Mouse (Mus musculus) liver, adult 2 months (tissue): ENCODE results near the gene Gm20708.

Experiments
- CTCF ChIP-seq: fragments of 200-500 bp; IDR thresholded peaks from 2 replicates; pipeline ENCODE4 v1.5.1; 2011; ENCODE audit warnings: low read depth, low read length, control low read depth
- POLR2A ChIP-seq: fragments of 200-500 bp; IDR thresholded peaks from 2 replicates; pipeline ENCODE4 v1.6.1; 2011; ENCODE audit warnings: low read length, control low read depth; ENCODE audit not compliant: insufficient read depth; ENCODE audit errors: extremely low read depth

DNA sequence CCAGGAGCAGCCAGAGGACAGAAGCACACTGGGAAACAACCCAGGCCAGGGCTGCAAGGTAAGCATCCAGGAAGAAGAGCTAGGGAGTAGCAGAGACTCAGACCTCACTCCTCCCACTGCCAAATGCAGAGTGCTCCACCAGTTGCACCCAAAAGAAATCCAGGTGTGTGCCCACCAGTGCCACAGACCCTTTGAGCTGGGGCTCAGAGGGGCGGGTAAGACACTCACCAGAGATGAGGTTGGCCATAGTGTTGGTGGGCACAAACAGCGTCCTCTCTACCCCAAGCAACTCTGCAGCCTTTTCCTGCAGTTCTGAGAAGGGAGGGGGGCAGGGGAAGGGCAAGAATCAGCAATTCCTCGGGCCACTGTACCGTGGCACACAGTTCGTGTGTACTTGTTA lies 61.9 kb downstream of the Gm20708 start:
- TF ChIP-seq POLR2A (no peak), CTCF (no peak)
